Mouse (Mus musculus) kidney, adult 2 months (tissue): ENCODE measurements around the gene Il16. TPM values are rescaled to one million over a fixed set of nuclear protein-coding genes. Genes with fewer than 3 reads are reported as not detected.
A peak's percentile ranks its signal among the peaks of the same experiment; 100 is the strongest.
"Not testable (repeated sequence)": the region's sequence is repeated elsewhere in the genome, so short reads cannot be mapped to it uniquely, and the experiment has no call there.

Experiments used
- DNase-seq: peaks from one replicate; pipeline ENCODE4 v3.0.0; 2021
- H3K27ac ChIP-seq: fragments of 200-500 bp; 2 replicates; pipeline ENCODE4 v1.5.1; 2012; ENCODE audit warnings: low read depth, low read length, control low read depth, inconsistent platforms; ENCODE audit not compliant: insufficient read depth
- H3K27me3 ChIP-seq: fragments of 200-500 bp; replicated peaks from 2 replicates; pipeline ENCODE4 v1.6.1; 2012; ENCODE audit warnings: mild to moderate bottlenecking, moderate library complexity, low read length, inconsistent platforms; ENCODE audit not compliant: control insufficient read depth, insufficient read depth
- H3K36me3 ChIP-seq: fragments of 200-500 bp; 2 replicates; pipeline ENCODE4 v1.6.1; 2012; ENCODE audit warnings: mild to moderate bottlenecking, moderate library complexity, low read length, inconsistent platforms; ENCODE audit not compliant: control insufficient read depth, insufficient read depth
- H3K4me1 ChIP-seq: fragments of 200-500 bp; 2 replicates; pipeline ENCODE4 v1.6.1; 2011; ENCODE audit warnings: low read length; ENCODE audit not compliant: control insufficient read depth, insufficient read depth
- H3K4me3 ChIP-seq: fragments of 200-500 bp; 2 replicates; pipeline ENCODE4 v1.5.1; 2011; ENCODE audit warnings: mild to moderate bottlenecking, low read depth, low read length, control low read depth; ENCODE audit not compliant: insufficient read depth
- CTCF ChIP-seq: fragments of 200-500 bp; conservative IDR thresholded peaks from 2 replicates; pipeline ENCODE4 v1.5.1; 2011; ENCODE audit warnings: low read depth, mild to moderate bottlenecking, control low read depth, low read length, moderate library complexity, mixed read lengths; ENCODE audit not compliant: insufficient read depth, insufficient read length
- POLR2A ChIP-seq: fragments of 200-500 bp; IDR thresholded peaks from one replicate; pipeline ENCODE4 v1.6.1; 2011; ENCODE audit warnings: low read depth, low read length, control low read depth
- WGBS: fragments of 180-500 bp; shearing (Covaris S2); methylation state at CpG from one replicate; pipeline ENCODE4 v1.1.7; 2018; 5-methylcytosine and 5-hydroxymethylcytosine counted together
- polyA plus RNA-seq: library from polyadenylated mRNA; depleted of rRNA; stranded (reverse); fragments of >200 nt; gene quantifications from 2 replicates; pipeline ENCODE4 v1.2.3, GENCODE M21; 2012

The Il16 gene
- polyA plus RNA-seq, 1 experiment = 6.9 TPM

GRCm38 (mm10) chr7:83713639-83714038 lies 31.9 kb downstream of the Il16 start:
- no peaks in the 10 kb centered on the region for H3K4me1 ChIP-seq

GRCm38 (mm10) chr7:83711676-83712259 lies 33.8 kb downstream of the Il16 start:
- H3K4me1 ChIP-seq, H3K27ac ChIP-seq, H3K27me3 ChIP-seq, DNase-seq, H3K36me3 ChIP-seq, H3K4me3 ChIP-seq: not testable (repeated sequence)
- WGBS = 91% methylated on average over 10 of the region's 10 CpGs

More at GRCm38 (mm10) chr7:83713639-83714038, 31.9 kb downstream of the Il16 start:
- H3K4me3 ChIP-seq = no peak overlapping the region
- no peak overlapping the region for H3K27ac ChIP-seq
- no peak for DNase-seq
- H3K27me3 ChIP-seq = no peaks in the 10 kb centered on the region
- TF ChIP-seq CTCF (no peak), POLR2A (no peak)
- WGBS = 63% methylated on average over 1 of the region's 1 CpGs
- no peaks in the 10 kb centered on the region for H3K36me3 ChIP-seq

- Histone ChIP-seq H3K4me3 (no peak overlapping the region), H3K36me3 (no peaks in the 10 kb centered on the region), H3K4me1 (no peaks in the 10 kb centered on the region), H3K27ac (no peak overlapping the region), H3K27me3 (no peaks in the 10 kb centered on the region)
- no peak for TF ChIP-seq CTCF
- TF ChIP-seq POLR2A = no peak
- DNase-seq = no peak
- WGBS = 80% methylated on average over 9 of the region's 9 CpGs
Observed at GRCm38 (mm10) chr7:83703046-83703775, 42.3 kb downstream of the Il16 start.

GRCm38 (mm10) chr7:83699066-83699745 lies 46.3 kb downstream of the Il16 start:
- no peak for DNase-seq
- no peaks in the 10 kb centered on the region for H3K36me3 ChIP-seq
- no peaks in the 10 kb centered on the region for H3K27me3 ChIP-seq
- TF ChIP-seq POLR2A = no peak
- TF ChIP-seq CTCF = no peak
- no peak overlapping the region for H3K4me3 ChIP-seq
- WGBS = 79% methylated on average over 6 of the region's 6 CpGs
- no peaks in the 10 kb centered on the region for H3K4me1 ChIP-seq
- H3K27ac ChIP-seq = no peak overlapping the region

- TF ChIP-seq CTCF (peak; percentile 60), POLR2A (no peak)
- H3K27ac ChIP-seq = no peak overlapping the region
- 32% methylated on average over 6 of the region's 6 CpGs for WGBS
- no peaks in the 10 kb centered on the region for H3K36me3 ChIP-seq
- DNase-seq = peak; percentile 21
- no peaks in the 10 kb centered on the region for H3K27me3 ChIP-seq
- H3K4me1 ChIP-seq = no peaks in the 10 kb centered on the region
- no peak overlapping the region for H3K4me3 ChIP-seq
Observed at GRCm38 (mm10) chr7:83695449-83696212, 49.9 kb downstream of the Il16 start.

GRCm38 (mm10) chr7:83682640-83683274 lies 62.8 kb downstream of the Il16 start:
- 26% methylated on average over 6 of the region's 6 CpGs for WGBS
- TF ChIP-seq POLR2A = no peak
- TF ChIP-seq CTCF = no peak
- no peaks in the 10 kb centered on the region for H3K27me3 ChIP-seq
- no peaks in the 10 kb centered on the region for H3K36me3 ChIP-seq
- DNase-seq = no peak
- H3K4me1 ChIP-seq = no peaks in the 10 kb centered on the region
- H3K27ac ChIP-seq = no peak overlapping the region
- no peak overlapping the region for H3K4me3 ChIP-seq

- TF ChIP-seq POLR2A = no peak
- TF ChIP-seq CTCF = no peak
- Histone ChIP-seq H3K4me3 (no peak overlapping the region), H3K27ac (no peak overlapping the region), H3K27me3 (no peaks in the 10 kb centered on the region), H3K4me1 (no peaks in the 10 kb centered on the region), H3K36me3 (no peaks in the 10 kb centered on the region)
- 92% methylated on average over 4 of the region's 4 CpGs for WGBS
- DNase-seq = no peak
Observed at GRCm38 (mm10) chr7:83678506-83678905, 67.0 kb downstream of the Il16 start.
